Comparison of ENCODE assay signal across 9 mouse cellular contexts in genomic region chr6:124694166-124694955, GRCm38 (mm10). TPM values are rescaled to one million over a fixed set of nuclear protein-coding genes. Genes with fewer than 3 reads are reported as not detected.
A peak's percentile ranks its signal among the peaks of the same experiment; 100 is the strongest.
DNase-seq lines count a peak whose midpoint lies in the region; ATAC-seq lines count a peak whose summit lies in the region.
"Had no signal": no experiment of that assay in that cellular context is flagged by ENCODE, and none has a peak within 500 bp of the region (broad histone marks: within the 10 kb centered on the region; RNA-seq: fewer than 3 reads in every experiment).

No protein-coding gene starts in this region.

- H3K4me2 ChIP-seq in intestine, embryonic 15.5 days (replicated peaks) = no peak overlapping the region; the same call in 1 of the 2 replicates
- peak overlapping the region; percentile 7; the same call in 1 of the 2 replicates for H3K4me2 ChIP-seq in neural tube, embryonic 15.5 days

- no peak overlapping the region for H3K4me3 ChIP-seq in intestine, embryonic 15.5 days (replicated peaks)
- H3K4me3 ChIP-seq in neural tube, embryonic 15.5 days (replicated peaks) = no peak overlapping the region

- H3K27ac ChIP-seq in intestine, embryonic 15.5 days = peak overlapping the region; percentile 76
- H3K27ac ChIP-seq in neural tube, embryonic 15.5 days (replicated peaks) = peak overlapping the region; percentile 58

- WGBS in intestine, embryonic 15.5 days = 71% methylated on average over 15 of the region's 15 CpGs
- WGBS in neural tube, embryonic 15.5 days = 79% methylated on average over 15 of the region's 15 CpGs

- H3K9ac ChIP-seq in intestine, embryonic 15.5 days = 0 out of 2 replicates have a peak overlapping the region, but pooled peaks have one; percentile 13
- no peak overlapping the region; the same call in 1 of the 2 replicates for H3K9ac ChIP-seq in neural tube, embryonic 15.5 days (replicated peaks)

- peak; percentile 80 for ATAC-seq in common myeloid progenitor, adult 5-6 weeks (replicated peaks; ENCODE audit: low read depth, poor library complexity, severe bottlenecking)
- peak; percentile 63 for ATAC-seq in intestine, embryonic 15.5 days
- ATAC-seq in neural tube, embryonic 15.5 days (ENCODE audit: low FRiP score) = peak; percentile 63

- peaks cover 17% of the 10 kb centered on the region for H3K4me1 ChIP-seq in intestine, embryonic 15.5 days (replicated peaks)
- peaks cover 13% of the 10 kb centered on the region for H3K4me1 ChIP-seq in neural tube, embryonic 15.5 days

- peaks cover 5% of the 10 kb centered on the region for H3K36me3 ChIP-seq in intestine, embryonic 15.5 days
- H3K36me3 ChIP-seq in neural tube, embryonic 15.5 days = peaks cover 9% of the 10 kb centered on the region; the same call in 1 of the 2 replicates

- intact Hi-C loops in left cerebral cortex, postnatal 4 days (cut with DNase I) = no loop called here

- DNase-seq in gastrocnemius, postnatal 25 days = peak; percentile 53
- no peak for DNase-seq in gastrocnemius, postnatal 4 days (ENCODE audit: low spot score in 2 of 2)
- DNase-seq in Muller cell, postnatal 12 days (ENCODE audit: inconsistent ontology term) = peak; percentile 57
- DNase-seq in left cerebral cortex, postnatal 4 days = peak; percentile 73
- DNase-seq in spleen, postnatal 14 days (ENCODE audit: low spot score in 2 of 2) = no peak

- no peaks in the 10 kb centered on the region for H3K27me3 ChIP-seq in intestine, embryonic 15.5 days (replicated peaks)
- H3K27me3 ChIP-seq in neural tube, embryonic 15.5 days (replicated peaks) = no peaks in the 10 kb centered on the region

- H3K9me3 ChIP-seq in intestine, embryonic 15.5 days = no peaks in the 10 kb centered on the region
- no peaks in the 10 kb centered on the region for H3K9me3 ChIP-seq in neural tube, embryonic 15.5 days (replicated peaks)
- H3K9me3 ChIP-seq: G1E had no signal

RNA-seq across cellular contexts. Expression of gene Emg1, which starts 17.6 kb away (rescaled TPM):
- 10 to 100 TPM; 53.8 to 58.9 TPM for total RNA-seq in gastrocnemius, postnatal 25 days (2021)
- total RNA-seq in gastrocnemius, postnatal 4 days (2021) = 10 to 100 TPM; 71.0 to 82.6 TPM
- total RNA-seq in common myeloid progenitor, adult 5-6 weeks (2017) = 222 and 280 TPM in 2 replicates
- 225 and 231 TPM in 2 replicates for polyA plus RNA-seq in intestine, embryonic 15.5 days (2015; fragmentation: Nextera tagmentation; extraction: Ambion mirVana)
- total RNA-seq in left cerebral cortex, postnatal 4 days (2021) = 10 to 100 TPM; 56.7 to 56.9 TPM
- polyA plus RNA-seq in neural tube, embryonic 15.5 days (2015; fragmentation: Nextera tagmentation; extraction: Ambion mirVana) = 99.9 and 132 TPM in 2 replicates

RNA-seq across cellular contexts. Expression of gene Phb2, which starts 17.8 kb away (rescaled TPM):
- total RNA-seq in gastrocnemius, postnatal 25 days (2021) = 100 to 1,000 TPM; 157 TPM
- 100 to 1,000 TPM; 234 to 238 TPM for total RNA-seq in gastrocnemius, postnatal 4 days (2021)
- total RNA-seq in common myeloid progenitor, adult 5-6 weeks (2017) = 402 and 404 TPM in 2 replicates
- 497 and 503 TPM in 2 replicates for polyA plus RNA-seq in intestine, embryonic 15.5 days (2015; fragmentation: Nextera tagmentation; extraction: Ambion mirVana)
- 100 to 1,000 TPM; 169 to 170 TPM for total RNA-seq in left cerebral cortex, postnatal 4 days (2021)
- polyA plus RNA-seq in neural tube, embryonic 15.5 days (2015; fragmentation: Nextera tagmentation; extraction: Ambion mirVana) = 267 and 291 TPM in 2 replicates

RNA-seq across cellular contexts. Expression of gene Lpcat3, which starts 31.5 kb away (rescaled TPM):
- total RNA-seq in gastrocnemius, postnatal 25 days (2021) = 10 to 100 TPM; 14.8 to 18.0 TPM
- total RNA-seq in gastrocnemius, postnatal 4 days (2021) = 10 to 100 TPM; 37.9 to 43.1 TPM
- total RNA-seq in common myeloid progenitor, adult 5-6 weeks (2017) = 31.5 and 34.1 TPM in 2 replicates
- 134 and 145 TPM in 2 replicates for polyA plus RNA-seq in intestine, embryonic 15.5 days (2015; fragmentation: Nextera tagmentation; extraction: Ambion mirVana)
- 10 to 100 TPM; 36.9 to 39.8 TPM for total RNA-seq in left cerebral cortex, postnatal 4 days (2021)
- polyA plus RNA-seq in neural tube, embryonic 15.5 days (2015; fragmentation: Nextera tagmentation; extraction: Ambion mirVana) = 47.2 and 56.6 TPM in 2 replicates

RNA-seq across cellular contexts. Expression of gene Ptpn6, which starts 44.2 kb away (rescaled TPM):
- 1 to 10 TPM; 1.5 to 2.2 TPM for total RNA-seq in gastrocnemius, postnatal 25 days (2021)
- total RNA-seq in gastrocnemius, postnatal 4 days (2021) = 1 to 10 TPM; 4.6 to 6.4 TPM
- total RNA-seq in common myeloid progenitor, adult 5-6 weeks (2017) = 235 and 315 TPM in 2 replicates
- 16.7 and 17.7 TPM in 2 replicates for polyA plus RNA-seq in intestine, embryonic 15.5 days (2015; fragmentation: Nextera tagmentation; extraction: Ambion mirVana)
- total RNA-seq in left cerebral cortex, postnatal 4 days (2021) = 1 to 10 TPM; 3.3 to 9.2 TPM
- 4.8 and 24.7 TPM in 2 replicates for polyA plus RNA-seq in neural tube, embryonic 15.5 days (2015; fragmentation: Nextera tagmentation; extraction: Ambion mirVana)

RNA-seq across cellular contexts. Expression of gene Grcc10, which starts 46.8 kb away (rescaled TPM):
- total RNA-seq in gastrocnemius, postnatal 25 days (2021) = 100 to 1,000 TPM; 163 to 167 TPM
- total RNA-seq in gastrocnemius, postnatal 4 days (2021) = 100 to 1,000 TPM; 177 to 209 TPM
- total RNA-seq in common myeloid progenitor, adult 5-6 weeks (2017) = 112 and 129 TPM in 2 replicates
- 337 and 341 TPM in 2 replicates for polyA plus RNA-seq in intestine, embryonic 15.5 days (2015; fragmentation: Nextera tagmentation; extraction: Ambion mirVana)
- 100 to 1,000 TPM; 334 to 350 TPM for total RNA-seq in left cerebral cortex, postnatal 4 days (2021)
- polyA plus RNA-seq in neural tube, embryonic 15.5 days (2015; fragmentation: Nextera tagmentation; extraction: Ambion mirVana) = 572 and 623 TPM in 2 replicates

Comparison
In these comparisons a context has a peak if more than half of its experiments do, and no peak if none do; other contexts are left out.
1. DNase-seq: peak in gastrocnemius, postnatal 25 days (single experiment), Muller cell, postnatal 12 days (single experiment) and left cerebral cortex, postnatal 4 days (single experiment); none in gastrocnemius, postnatal 4 days (0 of 2) and spleen, postnatal 14 days (0 of 2).
2. Peak in every context shown above with its lines, with median percentiles within 50 percentile points of each other: ATAC-seq.